Mouse (Mus musculus) left cerebral cortex, postnatal 14 days (tissue): ENCODE results near the gene Fsd1l. TPM values are rescaled to one million over a fixed set of nuclear protein-coding genes. Genes with fewer than 3 reads are reported as not detected.
"Not testable (repeated sequence)": the region's sequence is repeated elsewhere in the genome, so short reads cannot be mapped to it uniquely, and the experiment has no call there.

Source experiments
- DNase-seq, 2 experiments: peaks; one replicate each; pipeline ENCODE4 v3.0.0; 2021 to 2022; ENCODE audit warnings: low spot score in 2 of 2, mixed read lengths in 1 of 2
- intact Hi-C: fragments of 180-260 bp; cut with DNase I; formaldehyde crosslinking; loops from one replicate; pipeline ENCODE4 v1.15.1; 2025
- total RNA-seq, 2 experiments: library from RNA; stranded (reverse); gene quantifications; 2 replicates each; pipeline ENCODE4 v1.2.3; 2021

Fsd1l gene
- total RNA-seq, 2 experiments from 2014 or later, result 36.0 to 38.9 TPM

- DNase-seq, result no peak
- intact Hi-C loops, result no loop called here
Measured at GRCm38 (mm10) chr4:53621490-53621889, 9.8 kb upstream of the Fsd1l start.

- DNase-seq, result peak in 1 of 2 experiments; percentile 18
- intact Hi-C loops, result no loop called here
Measured at GRCm38 (mm10) chr4:53623711-53624110, 7.6 kb upstream of the Fsd1l start.

- intact Hi-C loops, result no loop called here
- DNase-seq, result peak in 1 of 2 experiments; percentile 20
Measured at GRCm38 (mm10) chr4:53624816-53625215, 6.5 kb upstream of the Fsd1l start.

GRCm38 (mm10) chr4:53625263-53625662 is 6.0 kb upstream of the Fsd1l start:
- DNase-seq, result no peak
- intact Hi-C loops, result no loop called here

GRCm38 (mm10) chr4:53628924-53629323 is 2.3 kb upstream of the Fsd1l start:
- intact Hi-C loops, result no loop called here
- DNase-seq, result no peak

- no peak for DNase-seq
- intact Hi-C loops, result no loop called here
Measured at GRCm38 (mm10) chr4:53630963-53631315, 332 bp upstream of the Fsd1l start.

- no peak for DNase-seq
- intact Hi-C loops, result no loop called here
Measured at GRCm38 (mm10) chr4:53632011-53632349, 709 bp downstream of the Fsd1l start.

GRCm38 (mm10) chr4:53635336-53635735 is 4.1 kb downstream of the Fsd1l start:
- no peak for DNase-seq
- intact Hi-C loops, result no loop called here

- intact Hi-C loops, result no loop called here
- peak; percentile 35 to 39 for DNase-seq
Measured at GRCm38 (mm10) chr4:53637269-53637909, 6.1 kb downstream of the Fsd1l start.

GRCm38 (mm10) chr4:53638549-53639123 is 7.4 kb downstream of the Fsd1l start:
- intact Hi-C loops, result no loop called here
- no peak for DNase-seq

GRCm38 (mm10) chr4:53658029-53658428 is 26.8 kb downstream of the Fsd1l start:
- DNase-seq, result no peak
- intact Hi-C loops, result no loop called here

GRCm38 (mm10) chr4:53660711-53661110 is 29.4 kb downstream of the Fsd1l start:
- no peak for DNase-seq
- intact Hi-C loops, result no loop called here

- intact Hi-C loops, result no loop called here
- DNase-seq, result no peak
Measured at GRCm38 (mm10) chr4:53682092-53682491, 50.8 kb downstream of the Fsd1l start.

GRCm38 (mm10) chr4:53688965-53689364 is 57.7 kb downstream of the Fsd1l start:
- DNase-seq, result no peak
- intact Hi-C loops, result no loop called here

- intact Hi-C loops, result no loop called here
- peak in 1 of 2 experiments; percentile 37 for DNase-seq
Measured at GRCm38 (mm10) chr4:53691418-53691817, 60.1 kb downstream of the Fsd1l start.

- intact Hi-C loops, DNase-seq: not testable (repeated sequence)
Measured at GRCm38 (mm10) chr4:53709166-53709565, 77.9 kb downstream of the Fsd1l start.

GRCm38 (mm10) chr4:53710021-53710420 is 78.8 kb downstream of the Fsd1l start:
- no peak for DNase-seq
- intact Hi-C loops, result no loop called here

GRCm38 (mm10) chr4:53710555-53711328 is 79.5 kb downstream of the Fsd1l start:
- no peak for DNase-seq
- intact Hi-C loops, result no loop called here

- intact Hi-C loops, result no loop called here
- DNase-seq, result peak in 1 of 2 experiments; percentile 12
Measured at GRCm38 (mm10) chr4:53713704-53714050, 82.4 kb downstream of the Fsd1l start, which contains the start of gene Fktn. Gene Fktn (plus strand): TSS chr4:53713998.

GRCm38 (mm10) chr4:53714051-53714814 is 83.0 kb downstream of the Fsd1l start:
- intact Hi-C loops, result no loop called here
- DNase-seq, result peak; percentile 95
